In the genomic region with DNA sequence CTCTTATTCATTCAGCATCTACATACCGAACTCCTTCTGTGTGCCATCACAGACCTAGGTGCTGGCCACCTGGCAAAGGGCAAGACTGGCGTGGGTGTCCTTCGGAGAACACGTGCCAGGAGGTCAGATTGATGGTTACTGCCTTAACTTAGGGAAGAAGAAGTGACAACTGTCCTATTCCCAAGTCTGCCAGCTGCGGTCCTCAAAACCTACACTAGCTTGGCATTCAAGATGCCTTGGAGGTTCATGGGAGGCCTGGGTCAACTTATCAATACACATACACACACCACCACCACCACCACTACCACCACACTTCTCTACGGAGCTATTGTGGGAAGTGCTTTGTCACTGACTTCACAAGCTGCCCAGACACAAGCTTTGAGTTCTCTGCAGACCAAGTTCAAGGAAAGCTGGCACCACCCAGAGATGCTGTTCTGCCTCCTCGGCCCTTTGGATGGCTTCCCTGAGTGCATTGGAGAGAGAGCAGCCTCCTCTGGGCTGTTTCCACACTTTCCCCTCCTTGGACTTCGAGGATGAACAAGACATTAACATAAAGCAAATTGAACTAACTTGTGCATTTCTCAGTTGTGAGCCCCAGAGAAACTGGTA, we compare ENCODE assay signal across 14 mouse cellular contexts. TPM values are rescaled to one million over a fixed set of nuclear protein-coding genes. Genes with fewer than 3 reads are reported as not detected.
DNase-seq lines count a peak whose midpoint lies in the region; ATAC-seq lines count a peak whose summit lies in the region.
"Had no signal": no experiment of that assay in that cellular context is flagged by ENCODE, and none has a peak within 500 bp of the region (broad histone marks: within the 10 kb centered on the region; RNA-seq: fewer than 3 reads in every experiment).

No protein-coding gene starts in this region.

- peaks cover 68% of the 10 kb centered on the region for H3K27me3 ChIP-seq in hindbrain, embryonic 10.5 days (ENCODE audit: insufficient read depth, poor library complexity, severe bottlenecking)
- no peaks in the 10 kb centered on the region for H3K27me3 ChIP-seq in midbrain, embryonic 14.5 days (ENCODE audit: control insufficient read depth, insufficient read depth, low read length)

- H3K9me3 ChIP-seq in hindbrain, embryonic 10.5 days = no peaks in the 10 kb centered on the region
- no peaks in the 10 kb centered on the region for H3K9me3 ChIP-seq in midbrain, embryonic 14.5 days (ENCODE audit: control insufficient read depth, low read length)
- H3K9me3 ChIP-seq: limb, embryonic 12.5 days had no signal

- H3K27ac ChIP-seq in hindbrain, embryonic 10.5 days = peak overlapping the region; percentile 93
- H3K27ac ChIP-seq in midbrain, embryonic 14.5 days (replicated peaks; ENCODE audit: low read depth, low read length) = no peak overlapping the region
- H3K27ac ChIP-seq: limb, embryonic 12.5 days had no signal

- peaks cover 66% of the 10 kb centered on the region for H3K4me1 ChIP-seq in hindbrain, embryonic 10.5 days (replicated peaks)
- H3K4me1 ChIP-seq in midbrain, embryonic 14.5 days (ENCODE audit: control insufficient read depth, insufficient read depth, low read length) = peaks cover 49% of the 10 kb centered on the region

- peaks cover 2% of the 10 kb centered on the region; the same call in 1 of the 2 replicates for H3K36me3 ChIP-seq in hindbrain, embryonic 10.5 days
- H3K36me3 ChIP-seq in midbrain, embryonic 14.5 days (ENCODE audit: control insufficient read depth, insufficient read depth, low read length) = no peaks in the 10 kb centered on the region
- H3K36me3 ChIP-seq: limb, embryonic 12.5 days had no signal

- peak overlapping the region; percentile 74 for H3K4me3 ChIP-seq in hindbrain, embryonic 10.5 days
- peak overlapping the region; percentile 67 for H3K4me3 ChIP-seq in midbrain, embryonic 14.5 days (replicated peaks; ENCODE audit: low read depth, low read length)

- intact Hi-C loops in heart, postnatal 10 days (cut with DNase I) = no loop called here

- H3K9ac ChIP-seq in midbrain, embryonic 14.5 days (replicated peaks; ENCODE audit: low read length) = no peak overlapping the region

- peak; percentile 46 for DNase-seq in NIH3T3 (ENCODE audit: low read depth)
- DNase-seq in cerebellum, adult 9-11 months = peak; percentile 69
- no peak for DNase-seq in hindbrain, embryonic 10.5 days (ENCODE audit: low spot score)
- DNase-seq in midbrain, embryonic 14.5 days = no peak
- DNase-seq in right cerebral cortex, postnatal 4 days = no peak
- DNase-seq in kidney, postnatal 4 days = no peak
- no peak for DNase-seq in heart, postnatal 10 days
- DNase-seq: adrenal gland, adult 2 months; heart, adult 18-20 months; heart, postnatal 4 days; kidney, adult 8-10 months; lung, adult 18-20 months; thymus, adult 18-20 months had no signal

- WGBS in hindbrain, embryonic 10.5 days = 61% methylated on average over 8 of the region's 8 CpGs
- 67% methylated on average over 8 of the region's 8 CpGs for WGBS in midbrain, embryonic 14.5 days

- no peak for ATAC-seq in midbrain, embryonic 14.5 days (ENCODE audit: low FRiP score, low TSS enrichment)

- peak overlapping the region; percentile 88 for H3K4me2 ChIP-seq in midbrain, embryonic 14.5 days (ENCODE audit: low read length)

RNA-seq across cellular contexts. Expression of gene Kcnk10, which starts 2.1 kb away (rescaled TPM):
- 21.5 and 36.1 TPM in 2 replicates for polyA plus RNA-seq in hindbrain, embryonic 10.5 days (2016; fragmentation: Nextera tagmentation; extraction: Ambion mirVana)
- 49.1 and 53.6 TPM in 2 replicates for polyA plus RNA-seq in midbrain, embryonic 14.5 days (2014; fragmentation: Nextera tagmentation; extraction: Ambion mirVana)
- total RNA-seq in heart, postnatal 10 days (2021) = under 1 TPM in 1 of 2 experiments, not detected in 1; 0.02 TPM
- total RNA-seq: adrenal gland, adult 2 months; heart, postnatal 4 days had no signal
- polyA plus RNA-seq: adrenal gland, adult 2 months had no signal

RNA-seq across cellular contexts. Expression of gene Spata7, which starts 51.9 kb away (rescaled TPM):
- polyA plus RNA-seq in hindbrain, embryonic 10.5 days (2016; fragmentation: Nextera tagmentation; extraction: Ambion mirVana) = 20.2 and 22.5 TPM in 2 replicates
- 28.4 and 29.4 TPM in 2 replicates for polyA plus RNA-seq in midbrain, embryonic 14.5 days (2014; fragmentation: Nextera tagmentation; extraction: Ambion mirVana)
- 1 to 10 TPM; 7.4 to 7.7 TPM for total RNA-seq in heart, postnatal 10 days (2021)

Comparison
In these comparisons a context has a peak if more than half of its experiments do, and no peak if none do; other contexts are left out.
1. DNase-seq: peak in NIH3T3 (single experiment) and cerebellum, adult 9-11 months (single experiment); none in hindbrain, embryonic 10.5 days (single experiment), midbrain, embryonic 14.5 days (single experiment), right cerebral cortex, postnatal 4 days (single experiment), kidney, postnatal 4 days (0 of 2) and heart, postnatal 10 days (0 of 2).